Mouse (Mus musculus) gastrocnemius, postnatal 36 days (tissue): ENCODE results near the gene Kcnk6. TPM values are rescaled to one million over a fixed set of nuclear protein-coding genes. Genes with fewer than 3 reads are reported as not detected.

ENCODE experiments used
- DNase-seq, 2 experiments: peaks; one replicate each; pipeline ENCODE4 v3.0.0; 2022
- intact Hi-C: fragments of 180-260 bp; cut with DNase I; formaldehyde crosslinking; loops from one replicate; pipeline ENCODE4 v1.15.1; 2025
- long read RNA-seq, 2 experiments: library from polyadenylated mRNA; stranded (forward); transcript quantifications; one replicate each; pipeline ENCODE4 v2.0.0; 2021
- total RNA-seq, 2 experiments: library from RNA; stranded (reverse); gene quantifications; 2 replicates each; pipeline ENCODE4 v1.2.3; 2021

Kcnk6 gene
- under 1 TPM; 0.91 to 0.97 TPM for total RNA-seq
- long read RNA-seq, experiment 1 = 0 reads
- long read RNA-seq, experiment 2 = 0 reads

- intact Hi-C loops = no loop called here
- peak; percentile 39 to 48 for DNase-seq
Observed at GRCm38 (mm10) chr7:29232247-29233013, at the start of gene Kcnk6. Gene Kcnk6, minus strand, starts transcription at chr7:29232515.

- DNase-seq = no peak
- intact Hi-C loops = no loop called here
Observed at GRCm38 (mm10) chr7:29281201-29282073, 49.1 kb upstream of the Kcnk6 start, which contains the start of gene Spint2. Gene Spint2, minus strand, starts transcription at chr7:29281912.

GRCm38 (mm10) chr7:29280801-29281200 is 48.5 kb upstream of the Kcnk6 start:
- intact Hi-C loops = no loop called here
- DNase-seq = no peak

- no peak for DNase-seq
- intact Hi-C loops = no loop called here
Observed at GRCm38 (mm10) chr7:29279924-29280323, 47.6 kb upstream of the Kcnk6 start.

GRCm38 (mm10) chr7:29279261-29279660 is 46.9 kb upstream of the Kcnk6 start:
- intact Hi-C loops = no loop called here

GRCm38 (mm10) chr7:29277510-29277909 is 45.2 kb upstream of the Kcnk6 start:
- no peak for DNase-seq
- intact Hi-C loops = no loop called here

More at GRCm38 (mm10) chr7:29279261-29279660, 46.9 kb upstream of the Kcnk6 start:
- DNase-seq = no peak

- DNase-seq = no peak
- intact Hi-C loops = no loop called here
Observed at GRCm38 (mm10) chr7:29276715-29277114, 44.4 kb upstream of the Kcnk6 start.

- intact Hi-C loops = no loop called here
- DNase-seq = no peak
Observed at GRCm38 (mm10) chr7:29271687-29272465, 39.6 kb upstream of the Kcnk6 start.

- no peak for DNase-seq
- intact Hi-C loops = no loop called here
Observed at GRCm38 (mm10) chr7:29270445-29270844, 38.1 kb upstream of the Kcnk6 start.

- DNase-seq = no peak
- intact Hi-C loops = no loop called here
Observed at GRCm38 (mm10) chr7:29266931-29267330, 34.6 kb upstream of the Kcnk6 start.

GRCm38 (mm10) chr7:29265636-29266035 is 33.3 kb upstream of the Kcnk6 start:
- DNase-seq = no peak
- intact Hi-C loops = no loop called here

- no peak for DNase-seq
- intact Hi-C loops = no loop called here
Observed at GRCm38 (mm10) chr7:29263831-29264230, 31.5 kb upstream of the Kcnk6 start.

GRCm38 (mm10) chr7:29262151-29262550 is 29.8 kb upstream of the Kcnk6 start:
- intact Hi-C loops = no loop called here
- DNase-seq = no peak

GRCm38 (mm10) chr7:29259781-29260730 is 27.7 kb upstream of the Kcnk6 start:
- DNase-seq = no peak
- intact Hi-C loops = no loop called here

- intact Hi-C loops = no loop called here
- no peak for DNase-seq
Observed at GRCm38 (mm10) chr7:29257368-29257767, 25.1 kb upstream of the Kcnk6 start.

GRCm38 (mm10) chr7:29255875-29256274 is 23.6 kb upstream of the Kcnk6 start:
- no peak for DNase-seq
- intact Hi-C loops = no loop called here

GRCm38 (mm10) chr7:29253842-29254241 is 21.5 kb upstream of the Kcnk6 start:
- no peak for DNase-seq
- intact Hi-C loops = no loop called here

- no peak for DNase-seq
- intact Hi-C loops = no loop called here
Observed at GRCm38 (mm10) chr7:29251166-29251565, 18.9 kb upstream of the Kcnk6 start.

GRCm38 (mm10) chr7:29248261-29248841 is 16.0 kb upstream of the Kcnk6 start, which contains the start of gene 2200002D01Rik:
Gene 2200002D01Rik, minus strand, starts transcription at chr7:29248466.
- DNase-seq = no peak
- intact Hi-C loops = loop anchor here (5.0 kb wide), 1 partner anchor 121 kb away; the partner anchor contains the start of gene Ryr1
